ENCODE assay signal across 32 mouse cellular contexts in the genomic region with DNA sequence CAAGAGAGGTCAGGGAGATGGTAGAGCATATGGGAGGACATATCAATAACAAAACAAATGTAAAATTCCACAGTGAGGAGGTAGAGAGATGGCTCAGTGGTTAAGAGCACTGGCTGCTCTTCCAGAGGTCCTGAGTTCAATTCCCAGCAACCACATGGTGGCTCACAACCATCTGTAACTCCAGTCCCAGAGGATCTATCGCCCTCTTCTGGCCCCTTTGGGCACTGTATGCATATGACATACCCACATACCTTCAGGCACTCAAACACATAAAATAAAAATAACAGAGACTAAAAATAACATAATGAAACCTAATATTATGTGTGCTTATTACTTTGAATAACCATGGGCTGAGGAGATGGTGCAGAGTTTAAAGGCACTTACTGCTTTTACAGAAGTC. TPM values are rescaled to one million over a fixed set of nuclear protein-coding genes. Genes with fewer than 3 reads are reported as not detected.
A peak's percentile ranks its signal among the peaks of the same experiment; 100 is the strongest.
DNase-seq lines count a peak whose midpoint lies in the region; TF ChIP-seq lines count a peak whose summit lies in the region.
"Had no signal": no experiment of that assay in that cellular context is flagged by ENCODE, and none has a peak within 500 bp of the region (broad histone marks: within the 10 kb centered on the region; RNA-seq: fewer than 3 reads in every experiment).

No protein-coding gene starts in this region.

- no peak overlapping the region for H3K4me3 ChIP-seq in gastrocnemius, adult 2 months
- no peak overlapping the region for H3K4me3 ChIP-seq in layer of hippocampus, adult 2 months
- H3K4me3 ChIP-seq: embryonic facial prominence, embryonic 13.5 days; forebrain, embryonic 10.5 days; forebrain, embryonic 15.5 days; hindbrain, embryonic 10.5 days; hindbrain, embryonic 15.5 days; intestine, embryonic 15.5 days; limb, embryonic 13.5 days; liver, embryonic 13.5 days; stomach, embryonic 15.5 days had no signal

- peak; percentile 34; the same call in 1 of the 2 replicates for TF ChIP-seq CTCF in gastrocnemius, adult 2 months (IDR thresholded peaks at IDR 0.05)
- TF ChIP-seq CTCF in layer of hippocampus, adult 2 months (conservative IDR thresholded peaks at IDR 0.05), result peak; percentile 44

- no peak overlapping the region for H3K27ac ChIP-seq in gastrocnemius, adult 2 months
- H3K27ac ChIP-seq in layer of hippocampus, adult 2 months, result no peak overlapping the region
- H3K27ac ChIP-seq: embryonic facial prominence, embryonic 13.5 days; forebrain, embryonic 10.5 days; forebrain, embryonic 15.5 days; hindbrain, embryonic 10.5 days; hindbrain, embryonic 15.5 days; intestine, embryonic 15.5 days; limb, embryonic 13.5 days; liver, embryonic 13.5 days; stomach, embryonic 15.5 days had no signal

- no peak for DNase-seq in gastrocnemius, adult 2 months
- DNase-seq in gastrocnemius, postnatal 14 days, result no peak
- DNase-seq in layer of hippocampus, adult 2 months (ENCODE audit: low spot score in 2 of 2), result no peak
- no peak for DNase-seq in layer of hippocampus, adult 9-10 months (ENCODE audit: low spot score)
- DNase-seq in ES-CJ7 (ENCODE audit: low read depth, low spot score), result peak; percentile 7
- DNase-seq in induced T-regulatory cell, adult 2 months (ENCODE audit: low read depth), result peak; percentile 3
- no peak for DNase-seq in left cerebral cortex, adult 8-10 months (ENCODE audit: low spot score in 2 of 2)
- DNase-seq in adrenal gland, postnatal 36 days, result no peak
- DNase-seq: adrenal gland, adult 2 months; cerebellum, adult 11 months; cerebellum, adult 9-11 months; embryo, embryonic 11 days; heart, postnatal 14 days; layer of hippocampus, adult 9-11 months; liver, embryonic 13.5 days; lung, embryonic 14.5 days; lung, postnatal 14 days; midbrain, embryonic 14.5 days; thymus, postnatal 25 days had no signal

- intact Hi-C loops in gastrocnemius, adult 2 months (cut with DNase I), result loop anchor here (2.0 kb wide), 1 partner anchor 245 kb away; no protein-coding TSS in a partner anchor
- intact Hi-C loops in gastrocnemius, postnatal 14 days (cut with DNase I; ENCODE audit: low total_unique reads), result no loop called here

RNA-seq across cellular contexts. Expression of a gene that starts 22.7 kb away (rescaled TPM):
- 1 to 10 TPM; 4.4 to 4.6 TPM for total RNA-seq in gastrocnemius, adult 2 months (2021)
- total RNA-seq in gastrocnemius, postnatal 14 days (2021), result 1 to 10 TPM; 3.7 to 4.4 TPM
- total RNA-seq in layer of hippocampus, adult 2 months (2021), result 10 to 100 TPM in 1 of 2 experiments, 1 to 10 TPM in 1; 9.8 to 13.9 TPM
- 1 to 10 TPM; 3.1 to 5.6 (median 4.1) TPM for total RNA-seq in left cerebral cortex, adult 8-10 months (2022)
- total RNA-seq in adrenal gland, postnatal 36 days (2021), result 10 to 100 TPM in 1 of 2 experiments, 1 to 10 TPM in 1; 8.3 to 11.7 TPM

RNA-seq across cellular contexts. Expression of a gene that starts 52.2 kb away (rescaled TPM):
- not detected for total RNA-seq in gastrocnemius, adult 2 months (2021)
- total RNA-seq in gastrocnemius, postnatal 14 days (2021), result not detected
- not detected for total RNA-seq in layer of hippocampus, adult 2 months (2021)
- not detected for total RNA-seq in left cerebral cortex, adult 8-10 months (2022)
- not detected for total RNA-seq in adrenal gland, postnatal 36 days (2021)
- total RNA-seq: adrenal gland, adult 2 months; ES-E14; gastrocnemius, adult 18-20 months; gastrocnemius, postnatal 4 days; heart, postnatal 14 days; left cerebral cortex, adult 18-20 months; left cerebral cortex, postnatal 25 days had no signal

Comparison
In these comparisons a context has a peak if more than half of its experiments do, and no peak if none do; other contexts are left out.
1. DNase-seq: peak in ES-CJ7 (single experiment) and induced T-regulatory cell, adult 2 months (single experiment); none in gastrocnemius, adult 2 months (single experiment), gastrocnemius, postnatal 14 days (single experiment), layer of hippocampus, adult 2 months (0 of 2), layer of hippocampus, adult 9-10 months (single experiment), left cerebral cortex, adult 8-10 months (0 of 2) and adrenal gland, postnatal 36 days (0 of 2).